Mouse (Mus musculus): Measurements from ENCODE around the gene Iqck. TPM values are rescaled to one million over a fixed set of nuclear protein-coding genes. Genes with fewer than 3 reads are reported as not detected.
A peak's percentile ranks its signal among the peaks of the same experiment; 100 is the strongest.

Gene Iqck
- polyA plus RNA-seq, 1 experiment from 2014 or later, result 2.0 TPM

DNA sequence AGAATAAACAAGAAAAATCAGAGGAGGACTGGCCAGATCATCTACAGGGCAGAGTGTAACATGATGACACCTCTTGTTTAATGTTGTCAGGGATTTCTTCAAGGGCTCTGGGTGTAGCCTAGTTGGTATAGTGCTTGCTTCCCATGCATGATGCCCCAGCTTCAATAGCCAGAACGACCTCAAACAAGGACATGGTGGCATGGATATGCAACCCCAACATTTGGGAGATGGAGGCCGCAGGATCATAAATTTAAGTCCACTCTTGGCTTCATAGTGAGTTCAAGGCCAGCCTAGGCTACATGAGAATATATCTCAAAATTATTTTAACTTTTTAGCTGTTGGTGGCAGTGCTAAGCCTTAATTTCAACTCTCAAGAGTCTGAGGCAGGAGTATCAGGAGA lies 71.7 kb downstream of the Iqck start:
- Histone ChIP-seq H3K4me1 (ENCODE audit: control insufficient read depth, insufficient read depth, low read length) (peaks cover 5% of the 10 kb centered on the region; the same call in 1 of the 2 replicates), H3K27ac (ENCODE audit: low read length) (no peak overlapping the region), H3K4me3 (ENCODE audit: low read depth, low read length) (no peak overlapping the region), H3K36me3 (ENCODE audit: control insufficient read depth, insufficient read depth, low read length) (no peaks in the 10 kb centered on the region), H3K9me3 (ENCODE audit: control insufficient read depth, low read depth, low read length) (no peaks in the 10 kb centered on the region), H3K4me2 (replicated peaks; ENCODE audit: low read depth, low read length) (no peak overlapping the region), H3K27me3 (ENCODE audit: control insufficient read depth, insufficient read depth, low read length) (no peaks in the 10 kb centered on the region), H3K9ac (replicated peaks; ENCODE audit: low read depth, low read length) (no peak overlapping the region)
- WGBS, result 89% methylated on average over 2 of the region's 2 CpGs
- ATAC-seq (ENCODE audit: insufficient number of reproducible peaks, insufficient read depth, low FRiP score, low read depth), result no peak

DNA sequence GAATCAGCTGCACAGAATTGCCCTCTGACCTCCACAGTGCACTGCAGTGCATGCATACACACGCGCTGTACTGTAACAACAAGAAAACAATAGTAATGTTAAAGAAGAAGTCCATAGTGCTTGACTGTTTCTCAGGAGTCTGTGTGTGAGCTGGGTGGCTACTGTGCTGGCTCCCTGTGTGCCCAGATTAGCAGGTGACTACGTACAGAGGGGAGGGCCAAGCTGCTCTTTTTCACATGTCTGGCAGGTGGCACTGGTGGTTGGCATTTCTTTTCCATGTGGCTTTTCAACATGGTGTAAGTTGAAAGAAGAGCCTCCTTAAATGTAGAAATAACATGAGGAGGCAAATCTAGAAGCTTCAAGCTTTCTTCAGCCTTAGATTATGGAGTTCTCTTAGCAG lies 72.8 kb downstream of the Iqck start:
- WGBS, result 92% methylated on average over 3 of the region's 3 CpGs
- Histone ChIP-seq H3K27me3 (ENCODE audit: control insufficient read depth, insufficient read depth, low read length) (no peaks in the 10 kb centered on the region), H3K36me3 (ENCODE audit: control insufficient read depth, insufficient read depth, low read length) (no peaks in the 10 kb centered on the region), H3K4me3 (ENCODE audit: low read depth, low read length) (no peak overlapping the region), H3K4me2 (replicated peaks; ENCODE audit: low read depth, low read length) (no peak overlapping the region), H3K9me3 (ENCODE audit: control insufficient read depth, low read depth, low read length) (no peaks in the 10 kb centered on the region), H3K9ac (replicated peaks; ENCODE audit: low read depth, low read length) (no peak overlapping the region), H3K4me1 (ENCODE audit: control insufficient read depth, insufficient read depth, low read length) (peaks cover 5% of the 10 kb centered on the region; the same call in 1 of the 2 replicates), H3K27ac (ENCODE audit: low read length) (no peak overlapping the region)
- ATAC-seq (ENCODE audit: insufficient number of reproducible peaks, insufficient read depth, low FRiP score, low read depth), result no peak

DNA sequence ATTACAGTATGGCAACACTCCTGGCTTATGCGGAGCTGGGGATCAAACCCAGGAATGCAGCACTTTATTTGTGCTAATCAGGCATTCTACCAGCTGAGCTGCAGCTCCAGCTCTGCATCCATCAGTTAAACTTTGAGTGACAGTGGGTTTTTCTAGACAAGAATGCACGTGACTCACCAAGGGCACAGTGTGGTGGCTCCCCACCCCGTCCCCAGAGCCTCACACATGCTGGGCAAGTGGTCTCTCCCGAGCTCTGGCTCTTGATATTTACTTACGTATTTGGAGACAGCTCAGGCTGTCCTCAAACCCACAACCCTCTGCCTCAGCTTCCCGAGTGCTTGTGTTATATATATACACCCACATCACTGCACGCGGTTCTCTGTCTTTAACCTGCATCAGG lies 73.4 kb downstream of the Iqck start:
- H3K27me3 ChIP-seq (ENCODE audit: control insufficient read depth, insufficient read depth, low read length), result no peaks in the 10 kb centered on the region
- no peaks in the 10 kb centered on the region for H3K9me3 ChIP-seq (ENCODE audit: control insufficient read depth, low read depth, low read length)
- peaks cover 5% of the 10 kb centered on the region; the same call in 1 of the 2 replicates for H3K4me1 ChIP-seq (ENCODE audit: control insufficient read depth, insufficient read depth, low read length)
- WGBS, result 63% methylated on average over 8 of the region's 8 CpGs
- H3K4me3 ChIP-seq (ENCODE audit: low read depth, low read length), result no peak overlapping the region
- H3K4me2 ChIP-seq (replicated peaks; ENCODE audit: low read depth, low read length), result no peak overlapping the region
- no peak for ATAC-seq (ENCODE audit: insufficient number of reproducible peaks, insufficient read depth, low FRiP score, low read depth)
- no peaks in the 10 kb centered on the region for H3K36me3 ChIP-seq (ENCODE audit: control insufficient read depth, insufficient read depth, low read length)
- no peak overlapping the region for H3K27ac ChIP-seq (ENCODE audit: low read length)
- no peak overlapping the region for H3K9ac ChIP-seq (replicated peaks; ENCODE audit: low read depth, low read length)

DNA sequence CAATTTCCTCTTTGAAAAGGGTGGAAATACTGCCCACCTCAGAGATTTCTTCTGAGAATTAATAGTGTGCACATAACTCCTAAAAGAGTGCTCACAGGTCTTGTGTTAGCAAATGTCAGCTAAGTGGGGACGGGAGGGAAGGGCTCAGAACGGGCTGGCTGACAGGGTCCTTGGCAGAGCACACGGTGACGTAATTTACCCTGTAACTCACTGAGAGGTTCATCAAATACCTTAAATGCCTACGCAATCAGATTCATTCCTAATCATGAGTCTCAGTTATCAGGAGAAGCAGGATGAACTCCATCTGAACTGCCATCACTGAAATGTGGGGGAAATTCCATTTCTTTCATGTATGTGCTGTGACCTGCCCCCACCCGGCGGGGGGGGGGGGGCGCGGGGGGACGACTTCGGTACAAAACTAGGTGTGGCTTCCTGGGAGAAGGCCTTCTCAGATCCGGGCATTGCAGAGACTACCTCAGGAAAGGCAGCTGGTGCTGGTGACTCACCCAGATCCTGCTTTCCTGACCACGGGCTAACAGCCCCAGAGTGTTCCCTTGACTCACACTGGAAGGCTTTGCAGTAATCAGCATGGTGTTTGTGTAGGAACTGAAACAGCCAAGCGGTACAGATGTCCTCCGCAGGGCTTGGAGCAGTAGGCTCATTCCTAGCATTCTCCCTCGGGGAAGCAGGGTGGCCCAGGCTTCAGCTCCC lies 74.2 kb downstream of the Iqck start:
- H3K9me3 ChIP-seq (ENCODE audit: control insufficient read depth, low read depth, low read length), result no peaks in the 10 kb centered on the region
- peak; percentile 83 for ATAC-seq (ENCODE audit: insufficient number of reproducible peaks, insufficient read depth, low FRiP score, low read depth)
- 19% methylated on average over 16 of the region's 16 CpGs for WGBS
- H3K4me2 ChIP-seq (replicated peaks; ENCODE audit: low read depth, low read length), result no peak overlapping the region
- H3K27me3 ChIP-seq (ENCODE audit: control insufficient read depth, insufficient read depth, low read length), result no peaks in the 10 kb centered on the region
- H3K36me3 ChIP-seq (ENCODE audit: control insufficient read depth, insufficient read depth, low read length), result no peaks in the 10 kb centered on the region
- H3K4me3 ChIP-seq (ENCODE audit: low read depth, low read length), result no peak overlapping the region
- peaks cover 5% of the 10 kb centered on the region; the same call in 1 of the 2 replicates for H3K4me1 ChIP-seq (ENCODE audit: control insufficient read depth, insufficient read depth, low read length)
- no peak overlapping the region; the same call in 1 of the 2 replicates for H3K9ac ChIP-seq (replicated peaks; ENCODE audit: low read depth, low read length)
- no peak overlapping the region for H3K27ac ChIP-seq (ENCODE audit: low read length)

DNA sequence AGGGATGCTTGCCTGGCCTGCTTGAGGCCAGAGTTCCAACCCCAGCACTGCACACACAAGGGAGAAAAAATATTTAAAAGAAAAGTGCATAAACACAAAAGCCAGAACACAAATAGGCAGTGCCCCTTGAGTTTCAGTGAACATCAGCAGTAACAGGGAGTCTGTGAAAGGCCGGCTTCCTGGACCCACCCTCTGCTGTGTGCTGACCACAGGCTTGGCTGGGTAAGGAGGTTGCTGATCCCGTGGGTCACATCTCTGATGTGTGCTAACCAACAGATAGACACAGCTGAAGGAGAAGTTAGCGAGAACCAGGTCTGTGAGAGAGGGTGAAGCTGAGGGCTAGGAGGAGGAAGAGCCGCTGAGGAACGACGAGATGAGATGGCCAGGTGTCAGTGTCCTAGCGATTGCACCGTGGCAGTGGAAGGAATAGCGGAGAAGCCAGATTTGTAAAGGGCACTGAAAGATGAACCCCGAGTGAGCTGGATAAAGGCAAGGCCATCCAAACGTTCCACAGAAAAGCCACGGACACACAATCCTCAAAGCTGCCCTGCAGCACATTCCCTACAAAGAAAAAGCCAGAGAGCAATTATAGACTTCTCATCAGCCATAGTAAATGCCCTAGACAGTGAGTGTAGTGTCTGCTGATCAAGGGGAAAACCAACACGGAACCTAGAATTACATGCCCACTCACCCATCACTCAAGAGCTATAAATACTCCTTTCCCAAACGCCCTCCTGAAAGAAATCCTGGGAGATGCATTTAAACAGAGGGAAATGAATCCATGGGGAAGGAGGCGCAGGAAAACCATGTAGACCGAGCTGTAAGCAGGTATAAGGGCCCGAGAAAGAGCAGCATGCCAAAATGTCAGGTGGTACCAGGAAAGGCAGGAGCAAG lies 76.2 kb downstream of the Iqck start:
- H3K9ac ChIP-seq (replicated peaks; ENCODE audit: low read depth, low read length), result no peak overlapping the region
- no peak overlapping the region for H3K4me2 ChIP-seq (replicated peaks; ENCODE audit: low read depth, low read length)
- H3K36me3 ChIP-seq (ENCODE audit: control insufficient read depth, insufficient read depth, low read length), result no peaks in the 10 kb centered on the region
- no peaks in the 10 kb centered on the region for H3K27me3 ChIP-seq (ENCODE audit: control insufficient read depth, insufficient read depth, low read length)
- H3K9me3 ChIP-seq (ENCODE audit: control insufficient read depth, low read depth, low read length), result no peaks in the 10 kb centered on the region
- no peak overlapping the region for H3K4me3 ChIP-seq (ENCODE audit: low read depth, low read length)
- no peak for ATAC-seq (ENCODE audit: insufficient number of reproducible peaks, insufficient read depth, low FRiP score, low read depth)
- H3K4me1 ChIP-seq (ENCODE audit: control insufficient read depth, insufficient read depth, low read length), result peaks cover 5% of the 10 kb centered on the region; the same call in 1 of the 2 replicates
- WGBS, result 80% methylated on average over 17 of the region's 17 CpGs
- no peak overlapping the region for H3K27ac ChIP-seq (ENCODE audit: low read length)

DNA sequence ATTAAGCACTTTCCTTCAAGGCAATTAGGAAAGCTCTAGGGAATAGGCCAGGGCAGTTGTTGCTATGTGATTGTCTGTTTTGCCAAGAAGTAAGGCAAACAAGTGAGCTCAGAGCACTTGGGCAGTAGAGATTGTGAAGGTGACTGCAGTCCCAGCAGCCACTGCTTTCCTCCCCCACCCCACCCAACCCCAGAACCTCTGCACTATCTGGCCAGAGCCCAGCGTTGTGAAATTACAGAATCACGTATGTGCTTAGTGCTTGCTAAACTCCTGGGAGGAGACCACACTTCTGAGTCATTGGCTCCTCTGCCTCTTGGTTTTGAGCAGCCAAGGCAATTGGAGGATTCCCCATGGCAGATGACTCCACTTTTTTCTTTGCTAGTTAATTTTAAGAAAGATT lies 79.8 kb downstream of the Iqck start:
- Histone ChIP-seq H3K4me3 (ENCODE audit: low read depth, low read length) (no peak overlapping the region), H3K27me3 (ENCODE audit: control insufficient read depth, insufficient read depth, low read length) (no peaks in the 10 kb centered on the region), H3K36me3 (ENCODE audit: control insufficient read depth, insufficient read depth, low read length) (no peaks in the 10 kb centered on the region), H3K9me3 (ENCODE audit: control insufficient read depth, low read depth, low read length) (no peaks in the 10 kb centered on the region), H3K4me2 (replicated peaks; ENCODE audit: low read depth, low read length) (no peak overlapping the region), H3K4me1 (ENCODE audit: control insufficient read depth, insufficient read depth, low read length) (0 out of 2 replicates have a peak, but pooled peaks cover 1% of the 10 kb centered on the region), H3K9ac (replicated peaks; ENCODE audit: low read depth, low read length) (no peak overlapping the region), H3K27ac (ENCODE audit: low read length) (no peak overlapping the region)
- WGBS, result 57% methylated on average over 2 of the region's 2 CpGs
- ATAC-seq (ENCODE audit: insufficient number of reproducible peaks, insufficient read depth, low FRiP score, low read depth), result no peak

DNA sequence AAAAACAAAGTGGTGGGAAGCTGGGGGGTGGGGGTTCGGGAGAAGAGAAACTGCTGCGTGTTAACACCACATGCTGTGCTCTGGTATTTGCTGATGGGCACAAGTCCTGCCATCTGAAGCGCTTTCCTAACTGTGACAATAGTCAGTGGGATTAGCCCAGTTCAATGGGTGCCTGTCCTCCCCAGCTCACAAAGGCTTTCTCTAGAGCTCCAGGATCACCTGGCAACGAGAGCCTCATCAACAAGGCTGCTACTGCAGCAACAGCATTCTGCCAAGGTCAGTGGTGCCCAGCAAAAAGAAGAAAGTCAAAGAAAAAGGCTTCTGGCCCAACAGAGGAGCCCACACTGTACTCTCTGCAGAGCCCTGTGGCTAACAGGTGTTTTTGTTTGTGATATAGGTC lies 81.3 kb downstream of the Iqck start:
- Histone ChIP-seq H3K36me3 (ENCODE audit: control insufficient read depth, insufficient read depth, low read length) (no peaks in the 10 kb centered on the region), H3K4me2 (replicated peaks; ENCODE audit: low read depth, low read length) (no peak overlapping the region), H3K27me3 (ENCODE audit: control insufficient read depth, insufficient read depth, low read length) (no peaks in the 10 kb centered on the region), H3K27ac (ENCODE audit: low read length) (no peak overlapping the region), H3K9me3 (ENCODE audit: control insufficient read depth, low read depth, low read length) (no peaks in the 10 kb centered on the region), H3K9ac (replicated peaks; ENCODE audit: low read depth, low read length) (no peak overlapping the region), H3K4me1 (ENCODE audit: control insufficient read depth, insufficient read depth, low read length) (no peaks in the 10 kb centered on the region), H3K4me3 (ENCODE audit: low read depth, low read length) (no peak overlapping the region)
- WGBS, result 44% methylated on average over 4 of the region's 4 CpGs
- no peak for ATAC-seq (ENCODE audit: insufficient number of reproducible peaks, insufficient read depth, low FRiP score, low read depth)

DNA sequence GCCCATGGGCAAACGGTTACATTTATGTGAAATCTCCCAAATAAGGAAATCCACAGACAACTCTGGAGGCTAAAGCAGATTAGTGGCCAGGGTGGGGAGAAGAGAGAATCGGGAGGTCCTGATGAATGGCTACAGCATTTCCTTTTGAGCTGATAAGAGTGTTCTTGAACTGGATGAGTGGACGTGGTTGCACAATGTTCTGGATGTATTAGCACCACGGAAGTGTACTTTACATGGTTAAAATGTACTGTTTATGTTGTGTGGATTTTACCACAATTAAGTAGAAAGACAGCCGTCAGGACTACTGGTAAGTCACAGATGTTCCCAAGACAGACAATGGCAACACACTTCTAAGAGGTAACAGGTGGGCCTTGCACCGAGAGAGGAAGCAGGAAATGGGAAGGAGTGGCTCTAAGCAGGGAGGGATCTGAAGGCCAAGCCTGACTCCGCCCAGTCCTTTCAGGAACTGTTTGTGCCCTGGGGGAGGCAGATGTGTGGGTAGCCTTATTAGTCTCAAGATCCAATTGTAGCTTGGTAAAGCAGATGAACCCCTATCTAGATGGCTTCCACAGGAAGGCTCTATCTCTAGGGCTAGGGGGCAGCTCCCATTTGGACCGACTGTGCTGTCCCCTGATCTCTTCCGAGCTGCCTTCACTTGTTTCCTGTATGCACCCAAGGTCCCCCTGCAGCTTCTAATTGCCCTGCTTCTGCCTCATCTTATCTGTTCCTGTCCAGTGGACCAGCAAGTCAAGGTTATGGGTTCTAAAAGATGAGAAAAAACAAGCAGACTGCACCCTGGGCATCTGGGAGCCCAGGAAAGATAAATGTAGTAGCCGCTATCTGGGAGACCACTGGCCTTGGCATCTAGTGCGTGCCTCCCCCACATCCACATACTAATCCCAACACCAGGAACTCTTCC lies 82.2 kb downstream of the Iqck start:
- Histone ChIP-seq H3K4me2 (replicated peaks; ENCODE audit: low read depth, low read length) (no peak overlapping the region), H3K4me1 (ENCODE audit: control insufficient read depth, insufficient read depth, low read length) (no peaks in the 10 kb centered on the region), H3K9me3 (ENCODE audit: control insufficient read depth, low read depth, low read length) (no peaks in the 10 kb centered on the region), H3K27ac (ENCODE audit: low read length) (no peak overlapping the region), H3K4me3 (ENCODE audit: low read depth, low read length) (no peak overlapping the region), H3K9ac (replicated peaks; ENCODE audit: low read depth, low read length) (no peak overlapping the region), H3K27me3 (ENCODE audit: control insufficient read depth, insufficient read depth, low read length) (no peaks in the 10 kb centered on the region), H3K36me3 (ENCODE audit: control insufficient read depth, insufficient read depth, low read length) (no peaks in the 10 kb centered on the region)
- no peak for ATAC-seq (ENCODE audit: insufficient number of reproducible peaks, insufficient read depth, low FRiP score, low read depth)
- 61% methylated on average over 11 of the region's 11 CpGs for WGBS

Data from stomach, embryonic 14.5 days (tissue).